Mouse (Mus musculus) spleen, postnatal 4 days (tissue): Measurements from ENCODE around the gene Slco1a6.
"Not testable (repeated sequence)": the region's sequence is repeated elsewhere in the genome, so short reads cannot be mapped to it uniquely, and the experiment has no call there.

Experiments used
- DNase-seq, 2 experiments: peaks; one replicate each; pipeline ENCODE4 v3.0.0; 2022; ENCODE audit warnings: low spot score in 2 of 2

The Slco1a6 gene

GRCm38 (mm10) chr6:142208421-142208820 lies at the start of gene Slco1a6:
Gene Slco1a6 (minus strand): TSS chr6:142208521.
- no peak for DNase-seq

- not testable (repeated sequence) for DNase-seq
Measured at GRCm38 (mm10) chr6:142250738-142251307, 42.5 kb upstream of the Slco1a6 start.

- DNase-seq = no peak
Measured at GRCm38 (mm10) chr6:142245065-142245464, 36.7 kb upstream of the Slco1a6 start.

GRCm38 (mm10) chr6:142239468-142239867 lies 31.1 kb upstream of the Slco1a6 start:
- DNase-seq = no peak

GRCm38 (mm10) chr6:142220138-142220537 lies 11.8 kb upstream of the Slco1a6 start:
- DNase-seq = no peak

GRCm38 (mm10) chr6:142211821-142212220 lies 3.5 kb upstream of the Slco1a6 start:
- DNase-seq = no peak

- DNase-seq = no peak
Measured at GRCm38 (mm10) chr6:142209749-142210148, 1.4 kb upstream of the Slco1a6 start.

GRCm38 (mm10) chr6:142200524-142200923 lies 7.8 kb downstream of the Slco1a6 start:
- DNase-seq = no peak

GRCm38 (mm10) chr6:142194245-142194644 lies 14.1 kb downstream of the Slco1a6 start:
- no peak for DNase-seq

GRCm38 (mm10) chr6:142191962-142192361 lies 16.4 kb downstream of the Slco1a6 start:
- DNase-seq = no peak

GRCm38 (mm10) chr6:142187426-142187825 lies 20.9 kb downstream of the Slco1a6 start:
- no peak for DNase-seq

GRCm38 (mm10) chr6:142185868-142186415 lies 22.4 kb downstream of the Slco1a6 start:
- no peak for DNase-seq

GRCm38 (mm10) chr6:142163406-142163805 lies 44.9 kb downstream of the Slco1a6 start:
- DNase-seq = no peak

GRCm38 (mm10) chr6:142161171-142161570 lies 47.1 kb downstream of the Slco1a6 start:
- DNase-seq = no peak

- DNase-seq = peak in 1 of 2 experiments; percentile 15
Measured at GRCm38 (mm10) chr6:142154081-142154480, 54.2 kb downstream of the Slco1a6 start.

GRCm38 (mm10) chr6:142148371-142148770 lies 60.0 kb downstream of the Slco1a6 start:
- DNase-seq = no peak

- no peak for DNase-seq
Measured at GRCm38 (mm10) chr6:142111667-142112305, 96.5 kb downstream of the Slco1a6 start.

GRCm38 (mm10) chr6:142091126-142091525 lies 117.2 kb downstream of the Slco1a6 start:
- DNase-seq = no peak

GRCm38 (mm10) chr6:142058281-142058680 lies 150.0 kb downstream of the Slco1a6 start:
- not testable (repeated sequence) for DNase-seq

- no peak for DNase-seq
Measured at GRCm38 (mm10) chr6:142047689-142048088, 160.6 kb downstream of the Slco1a6 start.

GRCm38 (mm10) chr6:142045746-142046145 lies 162.6 kb downstream of the Slco1a6 start:
- DNase-seq = no peak

- DNase-seq = no peak
Measured at GRCm38 (mm10) chr6:142041896-142042295, 166.4 kb downstream of the Slco1a6 start.
